Mouse (Mus musculus) midbrain, postnatal 0 days (tissue): ENCODE data around the gene Asna1. TPM values are rescaled to one million over a fixed set of nuclear protein-coding genes. Genes with fewer than 3 reads are reported as not detected.

ENCODE experiments used
- ATAC-seq: fragments of 200-750 bp; cut with Nextera tagmentation; 2 replicates; pipeline ENCODE4 v1.8.0; 2017; ENCODE audit warnings: moderate number of reproducible peaks, mild to moderate bottlenecking, moderate TSS enrichment, moderate library complexity; ENCODE audit not compliant: low FRiP score
- DNase-seq: peaks from one replicate; pipeline ENCODE4 v3.0.0-alpha.2; 2015; ENCODE audit warnings: low spot score
- H3K27ac ChIP-seq: fragments of 300-500 bp; sonication (generic); 2 replicates; pipeline ENCODE4 v1.5.1; 2014; ENCODE audit warnings: low read depth, mild to moderate bottlenecking, low read length, mixed read lengths
- H3K27me3 ChIP-seq: fragments of 300-500 bp; sonication (generic); 2 replicates; pipeline ENCODE4 v1.6.1; 2014; ENCODE audit warnings: low read length, control low read depth, mixed read lengths; ENCODE audit not compliant: insufficient read depth
- H3K36me3 ChIP-seq: fragments of 300-500 bp; sonication (generic); 2 replicates; pipeline ENCODE4 v1.6.1; 2014; ENCODE audit warnings: low read length, control low read depth, mixed read lengths; ENCODE audit not compliant: insufficient read depth
- H3K4me1 ChIP-seq: fragments of 300-500 bp; sonication (generic); 2 replicates; pipeline ENCODE4 v1.6.1; 2014; ENCODE audit warnings: mild to moderate bottlenecking, control low read depth, antibody characterized with exemption, low read length, mixed read lengths; ENCODE audit not compliant: insufficient read depth
- H3K4me2 ChIP-seq: fragments of 300-500 bp; sonication (generic); 2 replicates; pipeline ENCODE4 v1.6.1; 2014; ENCODE audit warnings: low read depth, mild to moderate bottlenecking, low read length, mixed read lengths; ENCODE audit not compliant: poor library complexity, severe bottlenecking
- H3K4me3 ChIP-seq: fragments of 300-500 bp; sonication (generic); 2 replicates; pipeline ENCODE4 v1.5.1; 2014; ENCODE audit warnings: low read depth, mild to moderate bottlenecking, low read length, moderate library complexity
- H3K9ac ChIP-seq: fragments of 300-500 bp; sonication (generic); replicated peaks from 2 replicates; pipeline ENCODE4 v1.6.1; 2014; ENCODE audit warnings: mild to moderate bottlenecking, low read length, moderate library complexity, mixed read lengths; ENCODE audit not compliant: poor library complexity, severe bottlenecking
- H3K9me3 ChIP-seq: fragments of 300-500 bp; sonication (generic); 2 replicates; pipeline ENCODE4 v1.6.1; 2016; ENCODE audit warnings: low read length, control low read depth
- CTCF ChIP-seq: IDR thresholded peaks from 2 replicates; pipeline ENCODE4 v1.5.1; 2016; ENCODE audit warnings: antibody characterized with exemption, mild to moderate bottlenecking
- WGBS: fragments of 180-500 bp; shearing (Covaris S2); extraction: QIAGEN DNeasy Blood & Tissue Kit; methylation state at CpG from one replicate; pipeline ENCODE4 v1.1.7; 2014; 5-methylcytosine and 5-hydroxymethylcytosine counted together
- polyA plus RNA-seq: library from polyadenylated mRNA; unstranded; fragments of >200 nt; fragmentation: Nextera tagmentation; extraction: Ambion mirVana; gene quantifications from 2 replicates; pipeline ENCODE4 v1.2.1, GENCODE M21; 2015
- total RNA-seq: library from RNA; depleted of rRNA; stranded (reverse); fragments of >200 nt; gene quantifications from 2 replicates; pipeline ENCODE4 v1.2.3, GENCODE M21; 2014

Gene Asna1
- total and polyA plus RNA-seq, 2 experiments from 2014 or later, result 137 to 172 TPM

DNA sequence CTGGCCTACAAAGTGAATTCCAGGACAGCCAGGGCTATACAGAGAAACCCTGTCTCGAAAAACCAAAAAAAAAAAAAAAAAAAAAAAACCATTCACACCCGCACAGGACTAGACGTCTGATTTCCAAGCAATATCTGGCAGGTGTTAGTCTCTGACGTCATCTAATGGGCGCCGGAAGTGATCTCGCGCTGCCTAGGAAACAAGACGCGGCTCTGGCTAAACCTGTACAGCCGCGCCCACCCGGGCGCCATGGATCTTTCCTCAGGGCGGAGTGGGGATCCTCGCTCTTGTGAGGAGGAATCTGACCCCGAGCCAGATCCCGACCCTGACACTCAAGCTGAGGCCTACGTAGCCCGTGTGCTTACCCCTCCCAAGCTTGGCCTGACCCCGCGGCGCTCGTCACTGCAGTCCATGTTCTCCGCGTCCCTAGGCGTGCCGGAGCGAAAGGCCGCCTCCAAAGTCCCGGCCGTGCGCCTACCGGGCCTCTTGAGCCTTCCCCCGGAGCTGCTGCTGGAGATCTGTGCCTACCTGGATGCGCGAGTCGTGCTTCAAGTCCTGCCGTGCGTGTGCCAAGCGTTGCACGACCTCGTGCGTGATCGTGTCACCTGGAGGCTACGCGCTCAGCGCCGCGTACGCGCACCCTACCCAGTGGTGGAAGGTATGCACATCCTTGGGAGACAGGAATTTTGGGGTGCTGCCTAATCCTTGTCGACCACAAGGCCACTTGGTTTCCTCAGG lies 35.0 kb upstream of the Asna1 start, which contains the start of gene Fbxw9:
TSS of gene Fbxw9 (plus strand) at position 177 of the 738 bp plus-strand sequence.
- DNase-seq (peak; percentile 97), ATAC-seq (peak; percentile 93)
- Histone ChIP-seq H3K4me3 (peak within 1 kb of the TSS; percentile 66), H3K9me3 (no peaks in the 10 kb centered on the region), H3K36me3 (peaks cover 20% of the 10 kb centered on the region), H3K9ac (peak within 1 kb of the TSS; percentile 62), H3K27me3 (no peaks in the 10 kb centered on the region), H3K27ac (peak within 1 kb of the TSS; percentile 28), H3K4me2 (peak within 1 kb of the TSS; percentile 79), H3K4me1 (peaks cover 12% of the 10 kb centered on the region)
- TF ChIP-seq CTCF, result peak; percentile 16; the same call in 1 of the 2 replicates
- 2% methylated on average over 52 of the region's 53 CpGs for WGBS

DNA sequence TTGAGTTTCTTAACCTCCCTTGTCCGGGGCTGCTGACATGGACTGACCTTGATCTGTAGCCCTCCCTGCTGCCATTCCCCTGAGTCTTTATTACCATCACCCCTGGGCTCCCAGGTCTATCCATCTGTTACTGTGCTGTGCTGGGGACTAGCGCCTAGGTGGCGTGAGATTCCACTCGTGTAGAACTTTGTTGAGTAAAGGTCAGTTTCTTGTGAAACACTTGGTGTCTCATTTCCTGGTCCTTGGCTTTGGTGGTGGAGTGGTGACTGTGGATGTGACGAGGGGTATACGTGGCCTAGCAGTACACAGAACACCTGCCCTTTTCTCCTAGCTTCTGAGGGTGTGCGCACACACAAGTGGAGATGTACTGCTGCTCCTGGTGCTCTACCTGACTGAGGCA lies 32.3 kb upstream of the Asna1 start:
- H3K4me3 ChIP-seq, result no peak overlapping the region
- no peak overlapping the region for H3K27ac ChIP-seq
- H3K4me2 ChIP-seq, result no peak overlapping the region
- H3K4me1 ChIP-seq, result peaks cover 12% of the 10 kb centered on the region
- ATAC-seq (no peak), DNase-seq (no peak)
- no peak overlapping the region for H3K9ac ChIP-seq
- no peaks in the 10 kb centered on the region for H3K9me3 ChIP-seq
- H3K27me3 ChIP-seq, result no peaks in the 10 kb centered on the region
- 91% methylated on average over 7 of the region's 7 CpGs for WGBS
- H3K36me3 ChIP-seq, result peaks cover 40% of the 10 kb centered on the region
- TF ChIP-seq CTCF, result no peak

- Histone ChIP-seq H3K4me2 (no peak overlapping the region), H3K4me3 (no peak overlapping the region), H3K27ac (no peak overlapping the region), H3K4me1 (peaks cover 1% of the 10 kb centered on the region; the same call in 1 of the 2 replicates), H3K36me3 (peaks cover 47% of the 10 kb centered on the region), H3K27me3 (no peaks in the 10 kb centered on the region), H3K9ac (no peak overlapping the region), H3K9me3 (no peaks in the 10 kb centered on the region)
- WGBS, result 94% methylated on average over 6 of the region's 6 CpGs
- no peak for DNase-seq
- no peak for ATAC-seq
- no peak for TF ChIP-seq CTCF
Observed at GRCm38 (mm10) chr8:85043619-85044018, 18.5 kb upstream of the Asna1 start.

- Histone ChIP-seq H3K9ac (peak overlapping the region; percentile 95), H3K27ac (peak overlapping the region; percentile 96), H3K9me3 (no peaks in the 10 kb centered on the region), H3K4me3 (peak overlapping the region; percentile 88), H3K27me3 (no peaks in the 10 kb centered on the region), H3K4me2 (peak overlapping the region; percentile 98), H3K4me1 (peaks cover 5% of the 10 kb centered on the region; the same call in 1 of the 2 replicates), H3K36me3 (peaks cover 14% of the 10 kb centered on the region)
- WGBS, result under 1% methylated on average over 48 of the region's 57 CpGs
- ATAC-seq, result no peak
- no peak for TF ChIP-seq CTCF
- DNase-seq, result peak; percentile 50
Observed at GRCm38 (mm10) chr8:85037681-85038531, 12.8 kb upstream of the Asna1 start.

GRCm38 (mm10) chr8:85037366-85037680 lies 12.2 kb upstream of the Asna1 start:
- DNase-seq (peak; percentile 62), ATAC-seq (peak; percentile 73)
- WGBS, result 0% methylated on average over 13 of the region's 14 CpGs
- Histone ChIP-seq H3K4me3 (peak overlapping the region; percentile 88), H3K4me1 (peaks cover 5% of the 10 kb centered on the region; the same call in 1 of the 2 replicates), H3K36me3 (peaks cover 12% of the 10 kb centered on the region), H3K9me3 (no peaks in the 10 kb centered on the region), H3K4me2 (peak overlapping the region; percentile 98), H3K27ac (peak overlapping the region; percentile 96), H3K27me3 (no peaks in the 10 kb centered on the region), H3K9ac (peak overlapping the region; percentile 95)
- TF ChIP-seq CTCF, result no peak
